Mouse (Mus musculus) gastrocnemius, postnatal 10 days (tissue): Measurements from ENCODE around the gene Cdc25b. TPM values are rescaled to one million over a fixed set of nuclear protein-coding genes. Genes with fewer than 3 reads are reported as not detected.
A peak's percentile ranks its signal among the peaks of the same experiment; 100 is the strongest.

Experiments used
- DNase-seq: peaks from one replicate; pipeline ENCODE4 v3.0.0; 2021; ENCODE audit warnings: mixed read lengths
- long read RNA-seq, 2 experiments: library from polyadenylated mRNA; stranded (forward); transcript quantifications; one replicate each; pipeline ENCODE4 v2.0.0; 2021
- total RNA-seq, 2 experiments: library from RNA; stranded (reverse); gene quantifications; 2 replicates each; pipeline ENCODE4 v1.2.3; 2021

Gene Cdc25b
- 10 to 100 TPM in 1 of 2 experiments, 1 to 10 TPM in 1; 9.4 to 13.0 TPM for total RNA-seq
- long read RNA-seq, experiment 1, transcript Cdc25b-201 (16 exons, 3,089 nt) = major isoform, 5 of 18 reads
- long read RNA-seq, experiment 1, transcript Cdc25b-202 (15 exons, 3,004 nt) = major isoform, 5 of 18 reads
- long read RNA-seq, experiment 1, partial matches to known transcripts = 4 of 18 reads
- long read RNA-seq, experiment 1, other reads (novel, unspliced or antisense) = 4 of 18 reads
- long read RNA-seq, experiment 2, partial matches to known transcripts = 1 of 6 reads
- long read RNA-seq, experiment 2, other reads (novel, unspliced or antisense) = 1 of 6 reads

DNA sequence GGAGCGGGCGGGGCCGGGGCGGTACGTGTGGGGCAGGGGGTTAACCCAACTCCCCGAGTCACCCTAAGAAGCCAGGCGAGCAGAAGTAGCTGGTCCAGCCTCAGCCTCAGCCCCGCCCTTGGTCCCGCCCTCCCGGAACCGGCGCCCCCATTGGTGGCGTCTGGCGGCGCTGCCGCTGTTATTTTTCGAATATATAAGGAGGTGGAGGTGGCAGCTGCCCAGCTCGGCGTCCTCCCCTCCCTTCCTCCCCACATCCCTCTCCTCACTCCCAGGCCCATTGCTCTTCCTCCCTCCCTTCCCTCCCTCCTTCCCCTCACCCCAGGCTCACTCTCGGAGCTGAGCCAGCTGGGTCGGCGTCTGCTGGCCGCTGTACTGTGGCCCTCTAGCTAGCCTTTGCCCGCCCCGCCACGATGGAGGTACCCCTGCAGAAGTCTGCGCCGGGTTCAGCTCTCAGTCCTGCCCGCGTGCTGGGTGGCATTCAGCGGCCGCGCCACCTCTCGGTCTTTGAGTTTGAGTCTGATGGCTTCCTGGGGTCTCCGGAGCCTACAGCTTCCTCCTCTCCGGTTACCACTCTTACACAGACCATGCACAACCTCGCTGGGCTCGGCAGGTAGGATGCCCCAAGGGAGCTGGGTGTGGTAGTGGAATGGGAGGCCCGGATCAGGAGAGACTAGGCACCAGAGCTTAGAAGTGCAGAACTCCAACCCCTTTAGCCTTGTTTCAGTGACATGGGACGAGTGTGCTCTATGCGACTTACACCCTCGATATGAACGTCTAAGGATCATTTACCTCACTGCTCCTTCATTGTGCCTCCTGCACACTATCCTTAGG, at the start of gene Cdc25b, which contains the start of gene Spef1:
Cdc25b (plus strand) TSS at position 179 of the 831 bp plus-strand sequence.
Spef1 (minus strand) TSS at position 512 of the 831 bp plus-strand sequence.
- DNase-seq = peak; percentile 87

DNA sequence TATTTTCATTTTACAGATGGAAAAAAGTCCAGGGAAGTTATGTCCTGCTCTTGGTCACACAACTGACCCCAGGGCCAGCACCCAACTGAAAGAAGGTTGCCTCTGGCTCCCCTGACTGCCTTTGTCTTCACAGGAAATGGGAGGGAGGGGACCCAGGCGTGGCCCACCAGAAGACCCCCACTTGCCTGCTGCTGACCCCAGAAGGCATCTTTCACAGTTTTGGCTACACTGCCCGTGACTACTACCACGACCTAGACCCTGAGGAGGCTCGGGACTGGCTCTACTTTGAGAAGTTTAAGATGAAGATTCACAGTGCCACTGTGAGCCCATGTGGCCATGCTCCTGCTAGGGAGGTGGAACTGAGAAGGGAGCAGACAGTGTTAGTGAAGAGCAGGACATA, 48.5 kb upstream of the Cdc25b start:
- DNase-seq = no peak

DNA sequence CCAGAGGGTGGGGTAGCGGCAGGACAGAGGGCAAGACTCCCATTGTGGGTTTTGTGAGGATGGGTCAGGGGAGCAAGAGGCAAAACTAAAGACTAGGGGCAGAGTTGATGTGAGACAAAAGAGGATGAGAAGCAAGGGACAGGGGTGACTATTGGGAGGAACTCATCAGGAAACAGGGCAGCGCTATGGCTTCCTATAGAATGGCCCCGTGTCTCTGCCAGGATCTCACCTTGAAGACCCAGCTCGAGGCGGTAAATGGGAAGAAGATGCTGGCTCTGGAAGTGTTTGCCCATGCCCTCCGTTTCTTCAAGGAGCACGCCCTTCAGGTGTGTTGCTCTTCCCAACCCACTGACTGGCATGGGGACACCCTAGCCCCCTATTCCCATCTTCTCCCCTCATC, 48.0 kb upstream of the Cdc25b start:
- DNase-seq = no peak

DNA sequence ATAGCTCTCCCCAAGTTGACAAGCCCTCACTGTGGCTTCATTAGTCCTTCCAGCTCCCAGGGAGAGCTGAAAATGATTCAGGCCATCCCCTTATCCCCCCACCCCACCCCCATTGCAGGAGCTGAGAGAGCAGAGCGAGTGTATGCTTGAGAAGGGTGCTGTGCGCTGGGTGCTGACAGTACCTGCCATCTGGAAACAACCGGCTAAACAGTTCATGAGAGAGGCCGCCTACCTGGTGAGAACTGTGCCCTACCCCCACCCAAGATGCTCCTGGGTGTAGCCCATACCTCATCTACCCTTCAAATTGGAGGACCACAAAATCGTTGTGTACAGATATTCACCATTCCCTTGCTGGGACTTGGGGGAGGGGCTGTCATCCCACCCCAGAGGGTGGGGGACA, 47.5 kb upstream of the Cdc25b start:
- DNase-seq = no peak

DNA sequence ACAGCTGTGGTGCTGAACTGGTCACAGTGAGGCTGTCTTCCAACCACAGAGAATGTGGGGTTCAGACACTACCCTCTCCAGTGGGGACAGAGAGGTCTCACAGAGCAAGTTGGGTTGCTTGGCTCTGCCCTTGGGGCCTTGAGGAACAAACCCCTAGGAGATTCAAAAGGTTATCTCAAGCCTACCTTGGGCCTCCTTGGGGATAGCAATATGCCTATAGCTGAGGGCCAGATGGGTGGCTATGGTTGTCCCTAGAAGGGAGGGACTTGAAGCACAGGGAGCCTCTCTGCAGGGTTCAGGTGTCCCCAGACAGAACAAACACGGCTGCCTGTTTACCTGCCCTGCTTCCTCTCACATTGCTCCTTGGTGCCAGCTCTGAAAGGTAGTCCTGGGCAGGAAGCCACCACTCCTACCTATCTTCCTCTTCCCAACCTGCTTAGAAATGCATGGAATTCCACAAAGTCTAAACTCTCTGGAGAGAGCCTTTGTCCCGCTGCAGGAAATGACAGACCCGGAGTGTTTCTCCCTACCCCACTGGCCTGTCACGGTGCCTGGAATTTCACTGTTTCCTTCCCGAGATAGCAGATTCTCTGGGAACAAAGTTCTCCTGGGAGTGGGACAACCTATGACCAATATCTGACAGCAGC, 46.7 kb upstream of the Cdc25b start:
- no peak for DNase-seq

DNA sequence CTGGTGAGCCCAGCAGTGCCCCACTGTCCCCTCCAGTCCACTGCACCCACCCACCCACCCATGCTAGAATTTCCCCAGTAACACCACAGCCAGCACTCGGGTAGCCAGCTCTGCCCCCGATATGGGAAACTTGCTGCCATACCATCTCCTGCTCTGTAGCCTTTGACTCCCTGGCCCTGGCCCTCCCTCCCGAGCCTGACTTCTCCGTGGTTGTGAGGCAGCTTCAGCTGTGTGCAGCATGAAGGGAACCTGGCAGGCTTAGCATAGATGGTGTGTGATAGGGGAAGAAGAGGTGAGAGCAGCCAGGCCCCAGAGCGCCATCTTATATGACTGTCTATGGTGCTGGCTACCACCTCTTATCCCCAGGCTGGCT, 46.2 kb upstream of the Cdc25b start:
- DNase-seq = no peak

DNA sequence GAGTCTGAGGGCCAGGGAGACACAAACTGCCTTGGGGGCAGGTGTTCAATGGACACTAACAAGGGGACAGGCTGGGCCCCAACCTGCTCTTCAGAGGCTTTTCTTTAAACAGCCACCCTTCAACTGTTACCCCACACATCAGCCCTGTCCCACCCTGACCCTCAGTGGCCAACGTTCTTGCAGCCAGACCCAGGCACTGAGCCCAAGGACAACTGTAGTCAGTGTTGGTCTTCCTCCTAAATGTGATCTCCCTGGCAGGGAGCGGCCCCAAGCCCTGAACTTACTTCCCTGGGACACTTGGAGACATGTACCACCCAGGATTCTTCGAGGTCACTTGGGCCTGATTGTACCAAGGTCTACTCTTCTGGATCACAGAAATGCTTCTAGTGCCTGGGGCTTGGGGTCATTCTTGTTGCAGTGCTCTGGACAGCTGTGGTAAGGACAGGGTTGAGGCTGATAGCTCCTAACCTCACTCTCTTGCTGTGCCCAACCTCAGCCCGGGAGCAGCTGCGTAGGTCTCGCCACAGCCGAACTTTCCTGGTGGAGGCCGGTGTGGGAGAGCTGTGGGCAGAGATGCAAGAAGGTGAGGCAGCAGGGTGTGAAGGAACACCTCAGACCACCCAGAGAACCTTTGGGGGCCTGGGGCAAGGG, 45.3 kb upstream of the Cdc25b start:
- DNase-seq = no peak

DNA sequence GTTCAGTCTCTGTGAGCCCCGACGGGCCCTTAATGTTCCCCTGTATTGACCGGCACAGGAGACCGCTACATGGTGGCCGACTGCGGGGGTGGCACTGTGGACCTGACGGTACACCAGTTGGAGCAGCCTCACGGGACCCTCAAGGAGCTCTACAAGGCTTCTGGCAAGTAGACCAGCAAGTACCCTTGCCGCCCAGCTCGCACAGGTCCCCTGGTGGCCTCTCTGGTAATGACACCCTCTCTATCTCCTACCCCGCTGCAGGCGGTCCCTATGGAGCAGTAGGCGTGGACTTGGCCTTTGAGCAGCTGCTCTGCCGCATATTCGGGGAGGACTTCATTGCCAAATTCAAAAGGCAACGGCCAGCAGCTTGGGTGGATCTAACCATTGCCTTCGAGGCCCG, 44.2 kb upstream of the Cdc25b start:
- DNase-seq = peak; percentile 86

DNA sequence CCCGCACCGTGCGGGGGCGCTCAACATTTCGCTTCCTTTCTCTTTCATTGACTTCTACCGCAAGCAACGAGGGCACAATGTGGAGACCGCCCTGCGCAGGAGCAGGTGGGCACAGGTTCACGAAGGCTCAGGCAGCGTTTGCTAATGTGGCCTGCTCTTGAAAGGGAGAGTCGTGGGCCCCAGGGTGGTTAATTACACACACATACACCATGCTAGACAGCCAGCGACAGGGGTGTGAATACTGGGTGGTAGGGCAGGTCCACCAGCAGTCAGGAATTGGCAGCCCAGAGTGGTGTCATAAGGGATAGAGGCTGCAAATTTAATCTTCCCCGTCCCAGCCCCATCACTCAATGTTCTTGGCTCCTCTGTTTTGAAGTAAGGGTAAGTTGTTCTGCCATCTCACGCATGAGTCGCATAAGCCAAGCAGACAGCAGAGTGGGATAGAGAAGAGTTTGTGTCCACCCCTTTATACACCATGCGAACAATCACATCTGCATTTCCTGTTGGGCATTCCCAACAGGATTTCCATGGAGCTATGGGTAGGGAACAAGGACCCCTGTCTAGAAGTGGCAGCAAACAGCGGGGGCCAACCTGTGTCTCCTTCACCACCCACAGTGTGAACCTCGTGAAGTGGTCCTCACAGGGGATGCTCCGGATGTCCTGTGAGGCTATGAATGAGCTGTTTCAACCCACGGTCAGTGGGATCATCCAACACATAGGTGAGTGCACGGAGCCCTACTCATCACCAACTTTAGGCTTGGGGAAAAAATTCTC, 43.6 kb upstream of the Cdc25b start:
- no peak for DNase-seq

DNA sequence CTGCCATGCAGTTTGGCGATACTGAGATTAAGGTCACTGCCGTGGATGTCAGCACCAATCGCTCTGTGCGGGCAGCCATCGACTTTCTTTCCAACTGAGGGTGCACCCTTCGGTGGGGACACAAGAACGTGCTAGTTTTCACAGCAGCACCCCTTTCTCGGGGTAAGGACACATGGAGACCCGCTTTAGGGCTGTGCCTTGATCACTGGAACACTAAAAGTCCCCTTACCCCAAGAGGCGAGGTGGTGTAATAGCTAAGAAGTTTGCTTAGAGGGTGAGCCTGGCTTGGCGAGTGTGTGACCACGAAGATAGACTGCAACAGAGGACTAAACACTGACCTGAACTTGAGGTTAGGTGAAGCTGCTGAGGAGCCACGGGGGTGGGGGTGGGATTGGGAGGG, 41.6 kb upstream of the Cdc25b start:
- no peak for DNase-seq

DNA sequence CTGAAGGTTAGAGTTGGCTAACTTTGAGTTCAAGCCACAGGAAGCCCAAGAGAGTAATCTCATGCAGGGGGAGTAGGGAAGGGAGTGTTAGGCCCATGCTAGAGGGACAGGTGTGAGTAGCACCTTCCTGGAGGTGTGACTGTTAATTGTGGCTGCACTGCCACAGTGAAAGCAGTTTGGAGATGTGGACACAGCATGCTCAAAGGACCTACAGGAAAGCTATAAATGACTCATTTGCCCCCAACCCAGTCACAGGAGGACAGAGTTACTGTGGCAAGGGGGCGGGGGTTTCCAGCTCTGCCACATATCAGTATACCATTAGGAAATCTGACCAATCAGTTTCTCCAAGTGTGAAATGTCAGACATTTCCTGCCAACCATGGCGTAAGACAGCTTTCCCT, 41.2 kb upstream of the Cdc25b start:
- no peak for DNase-seq

DNA sequence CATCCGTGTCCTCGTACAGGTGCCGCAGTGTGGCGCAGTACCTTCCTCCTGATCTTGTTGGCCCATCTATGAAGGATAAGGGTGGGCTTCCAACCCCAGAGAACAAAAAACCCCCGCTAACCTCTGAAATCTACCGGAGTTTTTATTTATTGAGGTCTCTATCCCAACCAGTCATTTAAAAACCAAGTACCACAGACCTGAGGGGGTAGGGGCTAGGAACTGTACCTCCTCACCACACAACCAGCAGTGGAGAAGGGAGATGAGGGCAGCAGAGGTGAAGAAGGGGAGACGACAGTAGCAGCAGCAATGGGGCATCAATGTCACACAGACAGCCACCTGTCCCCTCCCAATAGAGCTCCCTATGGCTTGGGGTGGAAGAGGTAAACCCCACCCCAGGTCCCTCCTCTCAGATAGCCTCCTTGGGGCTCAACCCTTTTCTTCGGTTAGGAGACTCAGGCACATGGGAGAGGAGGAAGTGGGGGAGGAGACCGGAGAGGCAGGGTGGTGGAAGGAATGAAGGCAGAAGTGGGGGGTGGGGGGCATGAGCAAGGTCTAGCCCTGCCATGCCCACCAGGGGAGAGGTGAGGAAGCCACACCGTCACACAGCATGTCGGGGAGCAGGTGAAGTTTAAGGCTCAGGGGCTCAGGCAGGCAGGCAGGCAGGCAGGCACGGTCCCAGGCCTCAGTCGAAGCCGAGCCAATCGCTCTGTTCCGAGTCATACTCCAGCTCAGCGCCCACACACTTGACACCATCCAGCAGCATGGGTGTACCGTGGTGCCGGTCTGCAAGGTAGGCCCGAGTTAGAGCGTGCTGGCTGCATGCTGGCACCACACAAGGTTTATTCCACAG, 40.3 kb upstream of the Cdc25b start:
- no peak for DNase-seq

DNA sequence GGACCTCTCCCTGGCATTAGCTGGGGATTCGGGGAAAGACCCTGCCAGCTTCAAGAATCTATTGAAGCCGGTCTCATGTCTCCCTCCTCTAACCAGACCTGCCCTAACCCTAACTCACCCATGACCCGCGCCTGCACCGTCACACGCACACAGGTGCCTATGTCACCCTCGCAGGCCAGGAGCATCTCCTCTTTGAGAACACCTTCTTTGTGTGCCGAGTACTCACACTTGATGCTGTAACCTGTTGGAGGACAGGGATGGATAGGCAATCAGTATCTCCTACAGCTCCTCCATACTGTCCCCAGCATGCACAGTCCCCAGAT, 39.7 kb upstream of the Cdc25b start:
- DNase-seq = no peak

DNA sequence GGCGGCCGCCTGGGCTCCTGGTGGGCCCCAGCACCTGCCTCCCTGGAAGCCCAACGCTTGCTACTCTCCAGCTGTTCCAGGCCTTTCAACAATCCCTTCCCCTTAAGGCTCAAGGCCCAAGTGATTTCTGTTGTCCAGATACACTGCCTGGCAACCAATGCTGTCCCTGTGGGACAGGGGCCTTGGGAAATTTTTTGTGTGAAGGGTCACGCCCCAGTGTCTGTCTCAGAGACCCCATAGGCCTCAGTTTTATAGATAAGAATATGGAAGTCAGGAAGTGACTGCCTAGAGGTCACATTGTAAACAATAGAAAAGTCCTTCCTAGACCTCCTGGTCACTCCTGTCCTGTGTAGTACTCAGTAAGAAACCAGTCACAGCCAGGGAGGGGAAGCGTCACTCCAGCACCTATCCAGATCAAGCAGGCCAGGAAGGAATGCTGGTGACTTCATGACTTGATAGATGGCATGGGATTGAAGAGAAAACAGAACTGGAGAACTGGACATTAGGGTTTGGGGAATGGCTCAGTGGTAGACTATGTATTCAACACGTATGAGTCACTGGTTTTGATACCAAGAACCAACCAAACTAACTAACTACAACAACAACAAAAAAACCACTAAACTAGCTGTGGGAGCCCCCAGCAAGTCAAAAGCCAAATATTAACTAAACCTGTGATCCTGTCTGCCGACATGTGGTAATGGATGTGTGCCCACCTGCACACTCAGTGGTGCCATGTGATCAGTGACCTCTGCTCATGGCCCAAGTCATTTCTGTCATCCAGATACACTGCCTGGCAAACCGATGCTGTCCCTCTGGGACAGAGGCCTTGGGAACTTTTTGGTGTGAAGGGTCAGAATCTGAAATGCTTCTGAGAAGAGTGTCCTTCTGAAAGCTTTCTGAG, 38.1 kb upstream of the Cdc25b start:
- no peak for DNase-seq

DNA sequence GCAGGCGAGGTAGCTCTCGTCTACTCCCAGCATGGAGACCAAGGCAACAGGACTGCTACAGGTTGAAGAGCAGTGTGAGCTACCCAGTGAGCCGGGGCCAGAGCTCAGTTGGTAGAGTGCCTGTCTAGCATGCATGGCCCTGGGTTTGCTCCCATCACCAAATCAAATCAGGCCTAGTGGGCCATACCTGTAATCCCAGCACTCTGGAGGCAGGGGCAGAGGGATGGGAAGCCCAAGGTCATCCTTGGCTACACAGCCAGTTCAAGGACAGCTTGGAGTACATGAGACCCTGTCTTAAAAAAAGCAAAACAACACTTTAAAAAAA, 37.5 kb upstream of the Cdc25b start:
- no peak for DNase-seq

DNA sequence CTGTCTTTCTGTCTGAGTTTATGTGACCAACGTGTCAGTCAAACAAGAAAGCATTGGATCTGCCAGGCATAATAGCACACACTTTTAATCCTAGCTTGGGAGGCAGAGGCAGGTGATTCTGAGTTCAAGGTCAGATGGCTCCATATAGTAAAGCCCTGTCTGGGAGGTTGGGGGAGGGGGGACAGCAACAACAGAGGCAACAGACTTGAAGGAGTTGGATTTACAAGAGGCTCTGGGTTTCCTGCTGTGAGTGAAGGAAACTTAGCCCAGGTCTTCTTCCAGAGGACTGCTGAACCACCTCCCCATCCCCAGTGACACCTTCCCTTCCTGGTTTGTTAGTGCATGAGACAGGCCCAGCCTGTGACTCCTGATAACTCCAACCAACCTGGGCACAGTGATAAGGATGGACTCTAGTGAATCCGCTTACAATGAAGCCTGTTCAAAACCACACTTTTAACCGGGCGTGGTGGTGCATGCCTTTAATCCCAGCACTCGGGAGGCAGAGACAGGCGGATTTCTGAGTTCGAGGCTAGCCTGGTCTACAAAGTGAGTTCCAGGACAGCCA, 34.5 kb upstream of the Cdc25b start:
- no peak for DNase-seq

DNA sequence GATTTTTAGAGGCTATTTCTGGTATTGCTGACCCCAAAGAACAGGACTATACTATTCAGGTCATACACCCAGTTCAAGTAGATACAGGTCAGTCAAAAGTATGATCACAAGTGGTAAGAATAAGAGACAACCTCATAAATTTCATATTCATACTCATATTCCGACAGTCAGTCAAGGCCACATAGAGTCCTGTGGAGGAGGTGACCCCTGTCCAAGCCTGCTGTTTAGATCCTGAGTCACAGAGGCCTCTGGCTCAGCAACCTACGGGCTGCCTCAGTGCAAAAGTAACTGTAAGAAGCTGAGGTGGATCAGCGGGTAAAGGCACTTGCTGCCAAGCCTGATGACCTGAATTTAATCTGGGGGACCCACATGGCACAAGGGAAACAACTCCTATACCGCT, 32.7 kb upstream of the Cdc25b start:
- no peak for DNase-seq

DNA sequence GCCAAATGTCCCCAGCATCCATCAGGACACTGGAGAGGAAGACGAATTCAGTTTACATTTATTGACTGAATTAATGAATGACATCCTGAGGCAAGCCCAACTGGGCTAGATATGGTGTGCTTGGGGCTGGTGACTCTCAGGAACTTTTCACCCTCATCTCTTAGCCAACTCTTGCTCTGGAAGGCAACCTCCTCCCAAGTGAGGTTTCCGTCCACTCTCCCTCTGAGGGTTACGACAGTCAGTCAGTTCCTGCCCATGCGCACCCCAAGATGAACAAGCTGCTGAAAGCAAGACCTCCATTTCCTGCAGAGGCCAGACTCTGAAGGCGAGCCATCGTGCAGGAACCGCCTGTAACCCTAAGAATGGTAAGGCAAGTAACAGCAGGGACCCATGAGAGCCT, 29.8 kb upstream of the Cdc25b start:
- DNase-seq = no peak

DNA sequence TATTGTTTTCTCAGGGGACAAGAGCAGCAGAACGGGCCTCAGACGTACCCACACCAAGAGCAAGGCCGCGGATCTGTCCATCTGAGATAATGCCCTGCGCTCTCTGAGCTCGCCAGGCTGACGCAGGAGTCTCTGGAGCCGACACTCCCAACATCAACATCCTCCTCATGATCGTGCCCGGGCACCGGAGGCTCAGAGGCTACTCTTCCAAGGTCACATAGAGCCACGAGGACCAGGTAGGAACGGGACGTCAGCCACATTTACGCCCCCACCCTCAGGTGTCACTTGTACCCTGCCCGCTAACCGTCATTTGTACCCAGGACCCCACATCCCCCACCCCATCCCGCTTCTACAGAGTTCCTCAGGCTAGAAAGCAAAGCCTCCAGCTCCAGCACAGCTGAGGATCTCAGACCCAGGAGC, 27.2 kb upstream of the Cdc25b start:
- DNase-seq = no peak
